Mouse (Mus musculus) G1E (cell line): ENCODE measurements around the gene Slc22a4. TPM values are rescaled to one million over a fixed set of nuclear protein-coding genes. Genes with fewer than 3 reads are reported as not detected.

Source experiments
- ATAC-seq: 2 replicates; pipeline ENCODE4 v1.8.0; 2016; ENCODE audit warnings: mild to moderate bottlenecking; ENCODE audit not compliant: insufficient number of reproducible peaks, poor library complexity, low FRiP score, severe bottlenecking; ENCODE audit errors: extremely low read depth
- DNase-seq: peaks from one replicate; pipeline ENCODE4 v3.0.0; 2012; ENCODE audit warnings: low spot score
- H3K27me3 ChIP-seq: 2 replicates; pipeline ENCODE4 v1.6.1; 2012; ENCODE audit warnings: mild to moderate bottlenecking, low read length, inconsistent platforms; ENCODE audit not compliant: insufficient read depth
- H3K36me3 ChIP-seq: replicated peaks from 2 replicates; pipeline ENCODE3; 2012; ENCODE audit warnings: mild to moderate bottlenecking, inconsistent platforms
- H3K4me1 ChIP-seq: 2 replicates; pipeline ENCODE4 v1.6.1; 2012; ENCODE audit warnings: low read depth, low read length, inconsistent platforms, mixed read lengths; ENCODE audit not compliant: insufficient read depth
- H3K4me3 ChIP-seq: 2 replicates; pipeline ENCODE4 v1.5.1; 2012; ENCODE audit warnings: low read depth, mild to moderate bottlenecking, inconsistent platforms, low read length, moderate library complexity, mixed read lengths
- H3K9me3 ChIP-seq: replicated peaks from 2 replicates; pipeline ENCODE4 v1.6.1; 2012; ENCODE audit warnings: inconsistent platforms
- CTCF ChIP-seq: IDR thresholded peaks from 2 replicates; pipeline ENCODE4 v1.5.1; 2012; ENCODE audit warnings: low read depth, low read length, inconsistent platforms, mixed read lengths
- GATA1 ChIP-seq: IDR thresholded peaks from 2 replicates; pipeline ENCODE4 v1.6.1; 2012; ENCODE audit warnings: borderline replicate concordance, low read length, inconsistent platforms, mixed read lengths
- GATA2 ChIP-seq: IDR thresholded peaks from 2 replicates; pipeline ENCODE4 v1.6.1; 2012; ENCODE audit warnings: low read depth, low read length, inconsistent platforms, borderline replicate concordance
- POLR2AphosphoS5 ChIP-seq: IDR thresholded peaks from 2 replicates; pipeline ENCODE4 v1.6.1; 2012; ENCODE audit warnings: low read depth, low read length, inconsistent platforms; ENCODE audit not compliant: insufficient replicate concordance
- TAL1 ChIP-seq: conservative IDR thresholded peaks from 2 replicates; pipeline ENCODE4 v1.6.1; 2012; ENCODE audit warnings: low read depth, low read length, inconsistent platforms, mixed read lengths
- polyA plus RNA-seq: library from polyadenylated mRNA; stranded (reverse); fragments of >175 nt; gene quantifications from 2 replicates; pipeline ENCODE4 v1.2.3, GENCODE M21; 2012
- total RNA-seq, 2 experiments: library from RNA; stranded (forward) in 1 of 2; stranded (reverse) in 1 of 2; fragments of 200-1000 nt in 1 of 2; fragments of >200 nt in 1 of 2; fragmentation: Nextera tagmentation in 1 of 2; gene quantifications; 2 replicates each; pipeline ENCODE4 v1.2.3; 2014 to 2017

Gene Slc22a4
- total and polyA plus RNA-seq, 3 experiments: not detected

DNA sequence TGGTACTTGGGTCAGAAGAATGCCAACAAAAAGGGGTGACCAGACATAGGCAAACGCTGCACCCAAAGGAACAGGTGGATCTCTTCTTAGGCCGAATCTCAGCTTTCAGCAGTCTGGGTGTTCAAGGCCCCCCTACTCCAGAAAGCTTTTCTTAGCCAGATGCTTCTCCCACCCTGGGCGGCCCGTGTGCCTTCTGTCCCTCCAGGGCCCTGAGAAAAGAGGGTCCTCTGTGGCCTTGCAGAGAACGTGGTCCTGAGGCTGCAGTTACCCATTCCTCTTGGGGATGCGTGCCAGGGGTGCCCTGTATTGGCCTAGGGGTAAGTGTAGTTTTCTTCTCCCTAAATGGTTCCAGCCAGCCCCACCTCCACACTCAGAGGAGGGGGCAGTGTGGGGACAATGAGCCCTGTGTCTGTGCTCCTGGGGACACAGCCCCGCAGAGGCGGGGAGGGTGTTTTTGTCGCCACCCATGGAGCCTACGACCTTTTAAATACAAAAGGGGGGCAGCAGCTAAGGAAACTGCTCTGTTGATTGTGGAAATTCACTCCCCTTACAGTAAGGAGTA, 30.2 kb upstream of the Slc22a4 start:
- no peaks in the 10 kb centered on the region for H3K9me3 ChIP-seq
- H3K36me3 ChIP-seq: no peaks in the 10 kb centered on the region
- TF ChIP-seq CTCF (no peak), POLR2AphosphoS5 (no peak), GATA1 (no peak), GATA2 (no peak), TAL1 (no peak)
- no peak overlapping the region for H3K4me3 ChIP-seq
- H3K27me3 ChIP-seq: peaks cover 20% of the 10 kb centered on the region; the same call in 1 of the 2 replicates
- DNase-seq (no peak), ATAC-seq (no peak)
- no peaks in the 10 kb centered on the region for H3K4me1 ChIP-seq

DNA sequence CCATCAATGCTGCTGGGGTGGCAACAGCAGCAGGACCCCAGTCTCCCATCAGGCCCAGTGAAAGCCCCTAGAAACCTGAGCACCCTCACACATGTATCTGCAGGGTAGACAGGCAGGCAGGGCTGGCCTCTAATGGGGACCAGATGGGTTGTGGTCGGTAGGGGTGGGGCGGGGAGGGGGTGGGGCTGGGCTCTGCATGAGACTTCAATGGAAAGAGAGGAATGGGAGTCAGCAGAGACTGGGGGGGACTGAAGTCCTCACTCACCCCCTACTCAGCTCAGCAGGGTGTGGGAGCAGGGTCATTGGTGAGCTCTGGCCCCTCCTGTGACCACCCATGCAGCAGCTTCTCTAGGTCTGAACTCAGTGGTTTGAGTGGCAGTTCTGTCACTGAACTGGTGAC, 29.5 kb upstream of the Slc22a4 start:
- Histone ChIP-seq H3K27me3 (peaks cover 20% of the 10 kb centered on the region; the same call in 1 of the 2 replicates), H3K4me1 (no peaks in the 10 kb centered on the region), H3K36me3 (no peaks in the 10 kb centered on the region), H3K9me3 (no peaks in the 10 kb centered on the region), H3K4me3 (no peak overlapping the region)
- ATAC-seq (no peak), DNase-seq (no peak)
- no peak for TF ChIP-seq CTCF
- TF ChIP-seq TAL1: no peak
- no peak for TF ChIP-seq GATA1
- no peak for TF ChIP-seq POLR2AphosphoS5
- TF ChIP-seq GATA2: no peak

DNA sequence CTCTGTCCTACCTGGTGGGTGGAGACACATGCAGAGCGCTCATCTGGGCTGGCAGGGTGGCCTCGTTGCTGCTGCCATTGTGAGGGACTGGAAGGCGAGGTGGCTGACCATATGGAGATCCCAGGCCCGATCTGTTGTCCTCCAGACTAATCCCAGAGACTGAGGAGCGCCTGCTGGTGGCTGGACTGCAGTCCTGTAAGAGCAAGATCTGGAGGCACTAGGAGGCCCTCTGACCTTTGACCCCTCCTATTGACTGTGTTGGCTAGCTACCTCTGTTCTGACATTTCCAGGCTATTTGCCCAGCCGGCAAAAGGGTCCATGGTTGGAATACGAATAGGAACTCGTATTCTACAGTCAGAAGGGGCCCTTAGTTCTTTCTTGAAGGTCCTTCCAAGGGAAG, 28.2 kb upstream of the Slc22a4 start:
- no peak overlapping the region for H3K4me3 ChIP-seq
- DNase-seq (no peak), ATAC-seq (no peak)
- no peaks in the 10 kb centered on the region for H3K9me3 ChIP-seq
- no peak for TF ChIP-seq CTCF
- TF ChIP-seq TAL1: no peak
- no peak for TF ChIP-seq GATA2
- no peak for TF ChIP-seq POLR2AphosphoS5
- no peaks in the 10 kb centered on the region for H3K36me3 ChIP-seq
- no peaks in the 10 kb centered on the region for H3K4me1 ChIP-seq
- peaks cover 25% of the 10 kb centered on the region; the same call in 1 of the 2 replicates for H3K27me3 ChIP-seq

DNA sequence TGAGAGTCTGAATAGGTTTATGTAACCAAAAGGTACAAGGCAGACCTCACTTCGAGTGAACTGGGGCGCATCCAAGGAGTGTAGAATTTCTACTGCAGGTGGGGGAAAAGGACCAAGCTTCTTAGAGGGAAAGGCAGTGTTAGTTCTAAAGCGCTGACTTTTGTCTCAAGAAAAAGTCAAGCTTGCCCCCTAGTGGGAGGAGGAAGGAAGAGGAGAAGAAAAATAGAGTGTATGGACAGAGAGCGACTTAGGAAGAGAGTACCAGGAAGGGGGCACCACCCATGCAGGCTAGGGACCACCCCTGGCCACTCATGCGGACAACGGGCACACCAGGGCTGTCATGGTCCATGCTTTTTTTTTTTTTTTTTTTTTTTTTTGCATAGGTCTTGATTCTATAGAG, 26.4 kb upstream of the Slc22a4 start:
- H3K36me3 ChIP-seq: no peaks in the 10 kb centered on the region
- ATAC-seq: no peak
- peak; percentile 24 for DNase-seq
- no peaks in the 10 kb centered on the region for H3K9me3 ChIP-seq
- H3K27me3 ChIP-seq: peaks cover 26% of the 10 kb centered on the region; the same call in 1 of the 2 replicates
- no peaks in the 10 kb centered on the region for H3K4me1 ChIP-seq
- no peak overlapping the region for H3K4me3 ChIP-seq
- TF ChIP-seq GATA1: no peak
- no peak for TF ChIP-seq POLR2AphosphoS5
- TF ChIP-seq CTCF: no peak
- TF ChIP-seq TAL1: no peak
- TF ChIP-seq GATA2: no peak

DNA sequence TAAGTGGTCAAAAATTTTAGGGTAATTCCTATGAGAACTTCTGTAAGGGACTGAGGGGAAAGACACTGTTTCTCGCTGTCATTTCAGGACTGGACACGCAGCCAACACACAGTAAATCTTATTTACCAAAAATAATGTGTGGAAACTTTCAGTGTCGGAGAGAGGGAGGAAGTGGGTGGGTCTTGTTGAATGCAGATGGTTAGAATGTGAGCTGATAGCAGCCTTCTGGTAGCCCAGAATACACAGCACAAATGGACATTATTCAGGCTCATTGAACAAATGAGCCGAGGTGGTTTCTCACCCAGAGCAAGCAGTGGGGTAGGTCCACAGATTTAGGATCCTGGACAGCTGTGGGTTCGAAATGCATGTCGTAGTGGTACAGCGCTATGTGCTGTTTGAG, 25.2 kb upstream of the Slc22a4 start:
- Histone ChIP-seq H3K27me3 (peaks cover 23% of the 10 kb centered on the region; the same call in 1 of the 2 replicates), H3K9me3 (no peaks in the 10 kb centered on the region), H3K36me3 (no peaks in the 10 kb centered on the region), H3K4me1 (no peaks in the 10 kb centered on the region), H3K4me3 (no peak overlapping the region)
- ATAC-seq (no peak), DNase-seq (no peak)
- no peak for TF ChIP-seq GATA2

DNA sequence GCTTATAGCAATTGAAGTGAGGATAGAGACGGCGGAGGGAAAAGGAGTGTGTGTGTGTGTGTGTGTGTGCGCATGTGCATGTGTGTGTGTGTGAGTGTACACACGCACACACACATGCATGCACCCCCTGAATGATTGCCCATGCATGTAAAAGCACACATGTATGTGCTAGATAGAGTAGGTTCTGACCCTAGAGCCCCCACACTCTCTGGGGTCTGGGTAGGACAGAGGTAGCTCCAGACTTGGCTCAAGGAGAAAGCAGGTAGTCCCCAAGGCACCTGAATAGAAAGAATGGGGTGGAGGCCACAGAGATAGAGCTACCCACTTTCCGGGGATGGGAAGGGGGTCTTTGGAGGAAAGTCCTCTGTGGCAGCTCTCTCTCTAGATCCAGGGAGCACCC, 24.2 kb upstream of the Slc22a4 start:
- Histone ChIP-seq H3K9me3 (no peaks in the 10 kb centered on the region), H3K4me3 (no peak overlapping the region), H3K36me3 (no peaks in the 10 kb centered on the region), H3K27me3 (peaks cover 23% of the 10 kb centered on the region; the same call in 1 of the 2 replicates), H3K4me1 (no peaks in the 10 kb centered on the region)
- DNase-seq (no peak), ATAC-seq (no peak)
- TF ChIP-seq CTCF (no peak), GATA2 (no peak), POLR2AphosphoS5 (no peak), TAL1 (no peak), GATA1 (no peak)
